Mouse (Mus musculus) lung, postnatal 14 days (tissue): ENCODE measurements at regions not wholly inside any gene's neighbourhood (a gene's known extent, or its start where the extent isn't known, plus 50 kb on each side); places are given as distances from the start of the nearest gene placed in this dataset.

ENCODE experiments used
- DNase-seq: peaks from one replicate; pipeline ENCODE4 v3.0.0; 2021

DNA sequence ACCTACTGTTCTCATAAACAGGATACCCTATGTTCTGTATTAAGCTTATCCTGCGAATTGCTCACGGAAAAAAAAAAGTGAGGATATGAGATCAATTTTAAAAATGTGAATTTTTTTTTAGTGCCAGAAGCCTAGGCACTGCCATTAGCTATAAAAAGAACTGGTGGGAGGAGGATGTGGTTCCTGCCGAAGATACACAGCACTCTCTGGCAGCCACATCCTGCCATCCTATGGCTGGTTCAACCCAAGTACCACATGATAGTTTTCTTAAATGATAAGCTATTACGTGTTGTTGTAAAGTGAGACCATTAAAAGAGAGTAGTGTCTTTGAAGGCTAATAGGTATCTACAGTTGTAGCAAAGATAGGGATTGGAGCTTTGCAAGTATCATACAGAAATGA, 58.2 kb upstream of the Ppp3ca start:
- DNase-seq = no peak

DNA sequence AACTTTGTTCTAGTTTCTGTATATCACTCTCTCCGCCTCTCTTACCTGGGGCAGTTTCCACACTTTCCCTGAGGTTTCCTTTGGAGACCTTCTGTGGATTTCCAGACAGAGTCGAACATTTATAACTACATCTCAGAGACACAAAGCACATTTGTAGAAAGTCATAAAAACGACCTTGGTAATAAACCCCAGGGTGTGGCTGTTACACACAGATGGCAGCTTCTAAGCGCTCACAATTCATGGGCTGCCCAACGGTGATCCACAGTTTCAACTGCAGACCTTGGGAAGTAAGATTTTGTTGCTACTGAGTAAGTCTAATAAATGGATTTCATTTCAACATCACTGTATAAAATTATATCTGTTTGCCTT, 59.4 kb upstream of the Ppp3ca start:
- DNase-seq = no peak

GRCm38 (mm10) chr3:136609855-136610555, 59.9 kb upstream of the Ppp3ca start:
- DNase-seq = peak; percentile 56

DNA sequence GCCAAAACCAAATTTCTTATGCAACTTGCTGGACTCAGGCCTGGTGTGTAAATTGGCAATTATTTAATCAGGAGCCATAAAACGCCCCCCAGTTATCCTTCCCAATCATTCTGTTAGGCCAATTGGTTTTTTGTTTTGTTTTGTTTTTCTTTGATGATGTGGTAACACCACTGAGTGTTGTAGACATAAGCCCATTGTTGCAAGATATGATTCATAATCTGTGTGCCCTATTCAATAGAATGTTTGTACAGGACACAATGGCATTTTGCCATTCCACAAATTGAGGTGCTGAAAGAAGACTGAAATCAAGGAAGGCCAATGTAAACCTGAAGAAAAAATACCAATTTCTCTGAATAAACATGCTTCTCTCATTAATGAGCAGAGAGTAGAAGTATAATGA, 68.2 kb upstream of the Ppp3ca start:
- DNase-seq = no peak

- DNase-seq = no peak
Observed at GRCm38 (mm10) chr3:136583937-136584336, 86.0 kb upstream of the Ppp3ca start.

DNA sequence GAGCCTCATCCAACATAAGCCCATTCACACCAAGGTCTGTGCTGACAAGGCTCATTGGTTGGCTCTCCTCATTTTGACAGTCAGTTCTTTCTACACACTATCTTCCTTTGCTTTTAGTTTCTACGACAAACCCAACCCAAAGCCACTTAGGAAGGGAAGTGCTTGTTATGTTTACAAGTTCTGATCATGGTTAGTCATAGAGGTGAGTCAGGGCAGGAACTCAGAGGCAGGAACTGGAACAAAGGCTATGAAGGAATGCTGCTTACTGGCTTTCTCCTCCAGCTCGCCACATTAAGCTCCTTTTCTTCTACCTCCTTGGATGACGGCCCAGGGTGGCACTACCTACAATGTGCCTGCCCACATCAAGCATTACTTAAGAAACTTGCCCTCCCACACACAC, 91.9 kb upstream of the Ppp3ca start:
- DNase-seq = no peak

DNA sequence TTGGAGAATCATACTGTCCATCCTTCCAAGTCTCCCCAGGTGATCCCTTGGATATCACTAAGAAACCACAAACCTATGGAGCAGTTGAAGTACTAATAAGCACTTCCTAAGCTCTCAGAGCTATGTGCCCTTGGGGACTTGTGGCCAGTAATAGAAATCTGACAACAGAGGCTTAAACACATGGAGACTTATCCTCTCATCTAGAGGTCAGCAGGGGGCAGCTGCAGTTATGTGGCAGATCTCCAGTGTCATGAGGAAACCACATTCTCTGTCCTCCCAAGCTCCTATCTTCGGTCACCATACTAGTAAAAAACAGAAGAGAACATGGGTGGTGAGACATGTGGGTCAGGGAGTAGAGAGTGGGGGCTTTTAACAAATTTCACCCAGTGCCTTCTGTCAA, 99.4 kb upstream of the Ppp3ca start:
- no peak for DNase-seq

GRCm38 (mm10) chr3:136556488-136556887, 113.4 kb upstream of the Ppp3ca start:
- DNase-seq = no peak

DNA sequence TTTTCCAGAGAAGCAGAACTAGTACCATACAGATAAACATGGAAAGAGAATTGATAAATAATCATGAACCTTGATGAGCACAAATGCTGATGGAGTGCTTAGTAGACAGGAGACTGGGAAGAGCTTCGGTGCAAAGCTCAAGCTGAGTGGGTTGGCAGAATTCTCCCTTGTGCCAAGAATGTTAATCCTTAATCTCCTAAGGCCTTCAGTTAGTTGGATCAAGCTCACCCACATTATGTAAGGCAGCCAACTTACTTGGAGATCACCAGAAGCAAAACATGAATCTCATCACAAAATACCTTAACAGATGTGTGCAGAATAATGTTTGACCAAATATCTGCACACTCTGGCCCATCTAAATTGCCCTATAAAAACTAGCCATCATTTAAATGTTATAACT, 120.5 kb upstream of the Ppp3ca start:
- DNase-seq = no peak

GRCm38 (mm10) chr3:136531604-136532003, 138.3 kb upstream of the Ppp3ca start:
- no peak for DNase-seq

GRCm38 (mm10) chr3:136508575-136508974, 161.3 kb upstream of the Ppp3ca start:
- no peak for DNase-seq

- DNase-seq = no peak
Observed at GRCm38 (mm10) chr3:136507070-136507469, 162.9 kb upstream of the Ppp3ca start.

DNA sequence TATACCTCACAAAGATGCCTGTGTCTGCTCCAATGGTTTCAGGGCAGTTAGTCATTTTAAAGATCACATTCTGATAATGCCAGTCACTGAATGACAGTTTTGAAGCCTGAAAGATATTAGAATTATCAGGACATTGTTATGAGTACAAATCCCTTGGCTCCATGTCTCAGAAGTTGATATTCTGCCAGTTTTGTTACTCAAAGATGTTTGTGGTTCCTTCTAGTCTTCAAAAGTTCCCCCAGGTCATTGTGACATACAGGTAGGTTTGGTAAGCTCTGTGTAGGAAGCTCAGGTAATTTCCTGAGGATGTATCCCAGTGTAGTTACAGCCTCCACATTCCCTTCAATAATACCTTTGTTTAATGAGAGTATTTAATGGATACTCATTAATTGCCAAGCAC, 169.0 kb upstream of the Bank1 start:
- DNase-seq = no peak

DNA sequence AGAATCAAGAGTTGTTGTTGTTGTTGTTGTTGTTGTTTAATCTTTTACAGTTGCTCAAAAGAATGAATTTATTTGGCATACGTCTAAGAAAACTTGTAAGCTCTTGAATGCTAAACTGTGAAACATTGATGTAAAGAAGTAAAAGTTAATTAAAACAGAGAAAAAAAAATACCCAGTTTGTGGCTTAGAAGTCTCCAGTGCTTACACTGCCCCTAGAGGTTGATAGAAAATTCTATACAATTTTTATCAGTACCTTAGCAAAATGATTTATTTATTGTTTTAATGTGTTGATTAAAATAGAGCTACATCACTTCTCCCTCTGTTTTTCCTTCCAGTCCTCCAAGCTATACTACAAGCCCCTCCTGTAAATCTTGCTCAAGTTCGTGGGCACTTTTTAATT, 165.8 kb upstream of the Bank1 start:
- no peak for DNase-seq

- no peak for DNase-seq
Observed at GRCm38 (mm10) chr3:136471693-136472092, 145.8 kb upstream of the Bank1 start.

DNA sequence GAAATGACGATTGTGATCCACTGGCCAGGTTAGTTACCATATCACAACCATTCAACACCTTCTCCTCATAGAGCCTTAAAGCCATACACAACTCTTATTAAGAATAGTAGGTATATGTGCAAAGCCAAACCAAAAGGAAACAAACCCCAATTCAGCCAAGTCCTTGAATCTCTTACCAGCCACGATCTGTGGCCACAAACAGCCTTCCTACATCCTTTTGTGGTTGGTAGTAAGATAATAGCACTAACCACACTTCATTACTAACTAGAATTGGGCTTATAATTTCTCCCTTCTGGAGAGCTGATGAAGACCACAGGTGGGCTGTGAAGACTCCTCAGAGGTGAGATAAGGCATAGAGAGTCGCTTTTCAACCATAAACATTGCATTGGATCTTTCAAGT, 136.9 kb upstream of the Bank1 start:
- DNase-seq = no peak

DNA sequence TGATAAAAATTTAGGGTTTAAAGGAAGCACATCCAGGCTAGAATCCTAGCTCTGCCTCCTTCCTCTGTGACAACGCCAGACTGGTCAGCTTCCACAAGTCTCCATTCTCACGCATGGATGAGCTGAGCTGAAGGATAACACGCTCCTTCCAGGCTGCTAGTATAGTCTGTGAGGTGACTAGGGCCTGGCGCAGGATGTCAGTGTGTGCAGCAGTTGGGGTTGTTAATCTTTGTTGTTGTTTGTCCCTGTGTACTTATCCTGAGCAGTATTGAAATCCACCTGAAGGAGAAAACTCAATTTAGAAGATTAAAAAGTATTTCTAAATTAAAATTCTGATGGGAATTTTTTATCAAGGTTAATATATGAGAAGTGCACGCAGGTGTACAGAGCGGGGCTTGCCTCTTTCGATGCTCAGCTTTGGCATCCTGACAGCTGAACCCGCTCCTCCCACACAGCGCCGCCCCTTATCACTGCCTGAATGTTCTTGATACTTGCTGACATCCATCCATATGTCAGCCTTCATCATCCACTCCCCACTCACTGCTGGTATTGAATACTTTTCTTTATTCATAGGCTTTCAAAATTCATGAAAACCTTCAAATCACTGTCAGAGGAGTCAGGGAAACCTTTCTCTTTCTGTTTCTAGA, 130.7 kb upstream of the Bank1 start:
- no peak for DNase-seq

DNA sequence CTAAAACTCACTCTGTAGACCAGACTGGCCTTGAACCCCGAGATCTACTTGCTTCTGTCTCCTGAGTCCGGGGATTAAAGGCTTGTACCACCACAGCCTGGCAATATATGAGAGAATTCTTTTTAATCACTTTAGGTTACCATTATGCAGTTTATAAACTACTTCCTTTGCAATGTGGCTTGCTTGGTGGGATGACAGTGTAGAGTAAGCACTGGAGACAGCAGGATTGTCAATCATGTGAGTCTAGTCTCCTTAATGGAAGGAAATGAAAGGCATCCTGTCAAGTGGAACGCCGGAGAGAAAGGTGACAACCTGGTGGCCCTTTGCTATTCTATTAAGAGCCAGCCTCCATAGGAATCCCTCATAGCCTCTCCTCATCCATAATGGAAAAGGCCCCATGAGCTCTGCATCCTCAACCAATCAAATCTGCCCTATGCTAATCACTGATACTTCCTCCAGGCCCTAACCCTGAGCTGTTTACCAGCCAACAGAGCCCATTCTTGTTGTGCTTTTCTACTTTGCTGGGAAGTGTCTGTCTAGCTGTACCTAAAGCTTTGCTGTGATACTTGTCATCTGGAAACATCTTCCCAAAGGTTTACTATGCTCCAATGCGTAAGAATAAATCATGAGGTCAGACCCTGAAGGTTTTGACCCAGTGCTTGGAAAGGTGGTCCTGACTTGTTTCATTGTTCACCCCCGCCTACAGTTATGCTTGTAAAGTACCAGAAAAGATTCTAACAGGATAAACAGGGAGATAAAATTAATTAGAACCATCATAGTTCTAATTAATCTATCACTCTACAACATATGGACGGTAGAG, 130.0 kb upstream of the Bank1 start:
- DNase-seq = no peak

GRCm38 (mm10) chr3:136454967-136455366, 129.1 kb upstream of the Bank1 start:
- no peak for DNase-seq

- DNase-seq = no peak
Observed at GRCm38 (mm10) chr3:136450986-136451774, 125.3 kb upstream of the Bank1 start.

DNA sequence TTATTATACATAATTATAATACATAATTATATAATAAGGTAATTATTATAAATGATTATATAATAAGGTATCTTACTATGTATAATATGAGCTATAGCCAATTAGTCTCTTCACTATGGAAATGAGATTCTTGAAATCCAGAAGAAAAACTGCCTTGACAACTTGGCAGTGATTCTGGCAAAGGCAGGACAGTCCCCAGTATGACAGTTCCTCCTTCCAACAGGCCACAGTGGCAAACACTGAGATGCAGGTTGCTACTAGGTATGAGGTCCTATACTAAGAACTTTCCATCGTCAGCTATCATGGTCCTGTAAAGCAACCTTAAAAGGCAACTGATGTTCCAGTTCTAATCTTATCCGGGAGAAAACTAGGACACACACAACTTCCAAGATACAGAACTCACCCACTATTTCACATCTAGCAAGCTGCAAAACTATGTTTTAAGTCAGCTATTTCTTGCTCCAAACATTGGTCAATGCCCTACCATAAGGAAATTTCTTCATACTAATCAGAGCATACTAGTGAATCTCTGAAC, 124.6 kb upstream of the Bank1 start:
- DNase-seq = no peak

DNA sequence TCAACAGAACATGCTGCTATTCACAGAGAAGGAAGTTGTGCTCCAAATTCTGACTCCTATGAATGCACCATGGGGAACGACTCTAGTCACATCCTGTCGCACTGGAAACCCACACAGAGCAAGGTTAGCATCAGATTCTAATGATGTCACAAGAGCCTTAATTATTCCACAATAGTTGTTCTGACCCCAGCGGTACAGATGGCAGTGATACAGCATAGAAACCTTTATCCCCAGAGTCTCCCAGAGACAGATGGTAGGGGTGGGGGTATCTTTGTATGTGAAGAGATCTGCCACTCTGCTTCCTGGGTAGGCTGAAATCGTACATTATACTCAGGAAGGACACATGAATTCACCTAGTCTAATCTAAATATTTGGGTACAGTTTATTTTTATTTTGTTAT, 123.5 kb upstream of the Bank1 start:
- no peak for DNase-seq

DNA sequence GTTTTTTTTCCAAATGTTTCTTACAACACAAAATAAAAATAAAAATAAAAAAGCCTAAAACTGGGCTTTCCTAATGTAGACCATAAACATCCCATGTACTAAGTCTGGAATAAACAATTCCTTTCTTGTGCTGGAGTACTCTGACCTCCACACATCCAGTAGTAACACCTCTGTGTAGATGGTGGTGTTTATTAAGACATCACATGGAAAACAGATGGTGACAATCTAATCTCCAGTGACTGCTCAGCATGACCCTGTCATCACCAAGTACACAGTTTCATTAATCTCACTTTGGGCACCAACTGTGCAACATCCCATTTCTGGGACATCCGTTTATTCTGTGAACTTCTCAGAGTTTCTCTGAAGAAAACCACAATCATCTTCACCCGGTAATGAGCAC, 118.7 kb upstream of the Bank1 start:
- no peak for DNase-seq
